Mouse (Mus musculus): ENCODE results near the gene Vps53.

GRCm38 (mm10) chr11:76168976-76169375 is 10.5 kb downstream of the Vps53 start:
- TF ChIP-seq POLR2A (IDR thresholded peaks at IDR 0.05; ENCODE audit: insufficient read length, low read depth) (no peak), CEBPB (IDR thresholded peaks at IDR 0.05; ENCODE audit: insufficient read depth, poor library complexity, severe bottlenecking) (no peak), USF1 (IDR thresholded peaks at IDR 0.05; ENCODE audit: low read depth) (no peak), E2F4 (IDR thresholded peaks at IDR 0.05; ENCODE audit: insufficient read depth) (no peak), MYOG (IDR thresholded peaks at IDR 0.05; ENCODE audit: control insufficient read depth in 1 of 3, insufficient read depth in 1 of 3, insufficient read length in 2 of 3, low read depth in 2 of 3) (no peak)
